Comparison of ENCODE assay signal across 7 mouse cellular contexts in the genomic region with DNA sequence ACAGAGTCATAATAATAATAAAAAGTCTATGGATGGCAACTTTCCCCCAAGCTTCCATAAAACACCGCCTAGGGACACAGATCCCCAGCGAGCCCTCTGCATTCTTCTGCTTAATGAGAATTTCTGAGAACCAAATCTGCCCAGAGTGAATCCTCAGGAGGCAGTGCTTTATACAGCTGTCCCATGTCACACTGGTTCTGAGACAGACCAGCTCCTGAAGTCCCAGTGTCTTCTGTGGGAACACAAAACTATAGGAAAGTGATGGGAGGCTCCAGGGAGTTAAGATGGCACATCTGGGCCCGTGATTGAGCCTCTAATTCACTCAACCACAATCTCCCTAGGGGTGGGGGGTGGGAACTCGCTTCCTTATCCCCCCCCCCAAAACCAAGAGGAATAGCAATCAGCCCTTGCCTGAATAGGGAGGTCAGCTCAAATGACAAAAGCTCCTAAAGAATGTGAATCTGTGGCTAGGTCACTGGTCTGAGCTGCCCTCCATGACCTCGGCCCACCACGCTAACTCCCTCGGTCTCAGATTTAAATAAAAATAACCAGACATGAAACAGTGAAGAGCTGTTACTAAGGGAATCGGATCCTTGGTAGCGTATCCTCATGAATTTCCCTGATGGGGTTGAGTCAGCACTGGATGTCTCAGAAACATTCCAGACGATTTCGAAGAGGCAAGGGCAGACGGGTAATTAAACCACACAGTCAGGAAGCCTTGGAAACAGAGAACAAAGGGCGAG.
DNase-seq lines count a peak whose midpoint lies in the region; ATAC-seq and TF ChIP-seq lines count a peak whose summit lies in the region.

No protein-coding gene starts in this region.

- H3K36me3 ChIP-seq in hindbrain, embryonic 10.5 days: no peaks in the 10 kb centered on the region
- no peaks in the 10 kb centered on the region for H3K36me3 ChIP-seq in midbrain, postnatal 0 days (ENCODE audit: insufficient read depth, low read length)

- H3K4me2 ChIP-seq in midbrain, postnatal 0 days (ENCODE audit: low read depth, low read length, poor library complexity, severe bottlenecking): 0 out of 2 replicates have a peak overlapping the region, but pooled peaks have one; percentile 4

- DNase-seq in Patski (ENCODE audit: low read depth, low spot score): peak; percentile 86
- DNase-seq in embryo, embryonic 11 days: peak; percentile 74
- DNase-seq in hindbrain, embryonic 10.5 days (ENCODE audit: low spot score): peak; percentile 88
- peak; percentile 43 for DNase-seq in midbrain, postnatal 0 days (ENCODE audit: low spot score)
- DNase-seq in c-Kit-positive CD71-positive TER-119-positive erythroid progenitor cells, embryonic 14.5 days (ENCODE audit: low spot score): no peak
- no peak for DNase-seq in gastrocnemius, postnatal 14 days

- 2% methylated on average over 13 of the region's 13 CpGs for WGBS in hindbrain, embryonic 10.5 days
- WGBS in midbrain, postnatal 0 days: 14% methylated on average over 13 of the region's 13 CpGs

- H3K27ac ChIP-seq in hindbrain, embryonic 10.5 days: peak overlapping the region; percentile 94
- no peak overlapping the region for H3K27ac ChIP-seq in midbrain, postnatal 0 days (ENCODE audit: low read depth, low read length)

- peak; percentile 97 for ATAC-seq in Patski
- 0 out of 2 replicates have a peak, but pooled peaks have one; percentile 55 for ATAC-seq in midbrain, postnatal 0 days (ENCODE audit: low FRiP score)
- no peak for ATAC-seq in CD4-positive, CD25-positive, alpha-beta regulatory T cell, adult 4 months

- TF ChIP-seq CTCF in Patski (IDR thresholded peaks at IDR 0.05): no peak
- no peak for TF ChIP-seq CTCF in midbrain, postnatal 0 days (IDR thresholded peaks at IDR 0.05)

- no peak overlapping the region for H3K9ac ChIP-seq in midbrain, postnatal 0 days (replicated peaks; ENCODE audit: low read length, poor library complexity, severe bottlenecking)

- H3K9me3 ChIP-seq in hindbrain, embryonic 10.5 days: no peaks in the 10 kb centered on the region
- H3K9me3 ChIP-seq in midbrain, postnatal 0 days (ENCODE audit: low read length): no peaks in the 10 kb centered on the region

- CTCF ChIA-PET in Patski (lab: Charles Lee): interaction anchor here (1.0 kb wide), 1 partner anchor 16 kb away, joined by 3 read pairs; no protein-coding TSS in a partner anchor

- peaks cover 51% of the 10 kb centered on the region for H3K4me1 ChIP-seq in hindbrain, embryonic 10.5 days (replicated peaks)
- no peaks in the 10 kb centered on the region for H3K4me1 ChIP-seq in midbrain, postnatal 0 days (ENCODE audit: insufficient read depth, low read length)

- in situ Hi-C loops in Patski (cut with MboI; ENCODE audit: low pct_unique_long_range_greater_than_20kb): loop anchor here (5.0 to 25.0 kb wide), 3 partner anchors 273 to 1368 kb away; no protein-coding TSS in a partner anchor

- POLR2A ChIA-PET in Patski (lab: Charles Lee): interaction anchor here (0.6 to 1.5 kb wide), 4 partner anchors 10 to 870 kb away, joined by 3 to 5 read pairs (median 3); no protein-coding TSS in a partner anchor

- intact Hi-C loops in gastrocnemius, postnatal 14 days (cut with DNase I; ENCODE audit: low total_unique reads): no loop called here

- H3K27me3 ChIP-seq in Patski: no peaks in the 10 kb centered on the region
- H3K27me3 ChIP-seq in hindbrain, embryonic 10.5 days (ENCODE audit: insufficient read depth, poor library complexity, severe bottlenecking): no peaks in the 10 kb centered on the region
- no peaks in the 10 kb centered on the region for H3K27me3 ChIP-seq in midbrain, postnatal 0 days (ENCODE audit: insufficient read depth, low read length)

- H3K4me3 ChIP-seq in hindbrain, embryonic 10.5 days: peak overlapping the region; percentile 28
- no peak overlapping the region for H3K4me3 ChIP-seq in midbrain, postnatal 0 days (ENCODE audit: low read depth, low read length)

Comparison
In these comparisons a context has a peak if more than half of its experiments do, and no peak if none do; other contexts are left out.
1. DNase-seq: peak in Patski (single experiment), embryo, embryonic 11 days (single experiment), hindbrain, embryonic 10.5 days (single experiment) and midbrain, postnatal 0 days (single experiment); none in c-Kit-positive CD71-positive TER-119-positive erythroid progenitor cells, embryonic 14.5 days (single experiment) and gastrocnemius, postnatal 14 days (single experiment).